Mouse (Mus musculus) heart, adult 2 months (tissue): ENCODE data around the gene Col25a1. TPM values are rescaled to one million over a fixed set of nuclear protein-coding genes. Genes with fewer than 3 reads are reported as not detected.

Experiments
- DNase-seq, 2 experiments: peaks; one replicate each; pipeline ENCODE4 v3.0.0; 2021
- H3K27ac ChIP-seq: fragments of 200-600 bp; 2 replicates; pipeline ENCODE4 v1.8.1; 2022
- H3K27me3 ChIP-seq: fragments of 200-500 bp; 2 replicates; pipeline ENCODE4 v1.6.1; 2012; ENCODE audit warnings: mild to moderate bottlenecking, low read length, inconsistent platforms, mixed read lengths; ENCODE audit not compliant: control insufficient read depth, insufficient read depth
- H3K36me3 ChIP-seq: fragments of 200-500 bp; 2 replicates; pipeline ENCODE4 v1.6.1; 2012; ENCODE audit warnings: low read length, inconsistent platforms; ENCODE audit not compliant: control insufficient read depth, insufficient read depth
- H3K4me1 ChIP-seq: fragments of 200-500 bp; 2 replicates; pipeline ENCODE4 v1.6.1; 2011; ENCODE audit warnings: low read length; ENCODE audit not compliant: control insufficient read depth, insufficient read depth
- H3K4me3 ChIP-seq: fragments of 200-600 bp; 2 replicates; pipeline ENCODE4 v1.8.1; 2022
- H3K79me2 ChIP-seq: fragments of 200-500 bp; replicated peaks from 2 replicates; pipeline ENCODE4 v1.6.1; 2012; ENCODE audit warnings: mild to moderate bottlenecking, inconsistent platforms, low read length, moderate library complexity, mixed read lengths; ENCODE audit not compliant: control insufficient read depth, insufficient read depth
- H3K9ac ChIP-seq: fragments of 200-500 bp; 2 replicates; pipeline ENCODE4 v1.6.1; 2012; ENCODE audit warnings: low read depth, mild to moderate bottlenecking, control low read depth, inconsistent platforms, low read length, mixed read lengths
- CTCF ChIP-seq: fragments of 200-600 bp; IDR thresholded peaks from 2 replicates; pipeline ENCODE4 v1.8.1; 2022; ENCODE audit warnings: antibody characterized with exemption, mild to moderate bottlenecking, moderate library complexity
- EP300 ChIP-seq: fragments of 200-500 bp; IDR thresholded peaks from 2 replicates; pipeline ENCODE4 v1.6.1; 2011; ENCODE audit warnings: low read depth, low read length, control low read depth; ENCODE audit not compliant: insufficient read depth
- POLR2A ChIP-seq: fragments of 200-500 bp; IDR thresholded peaks from 2 replicates; pipeline ENCODE4 v1.6.1; 2011; ENCODE audit warnings: mild to moderate bottlenecking, low read depth, low read length, control low read depth; ENCODE audit not compliant: insufficient read depth
- WGBS: fragments of 180-500 bp; shearing (Covaris S2); methylation state at CpG from one replicate; pipeline ENCODE4 v1.1.7; 2018; 5-methylcytosine and 5-hydroxymethylcytosine counted together
- intact Hi-C: fragments of 180-260 bp; cut with DNase I; formaldehyde crosslinking; loops from one replicate; pipeline ENCODE4 v1.15.1; 2025
- polyA plus RNA-seq: library from polyadenylated mRNA; depleted of rRNA; stranded (reverse); fragments of >200 nt; gene quantifications from 2 replicates; pipeline ENCODE4 v1.2.3, GENCODE M21; 2012
- total RNA-seq, 2 experiments: library from RNA; stranded (reverse); gene quantifications; 2 replicates each; pipeline ENCODE4 v1.2.3; 2021

Gene Col25a1
- total and polyA plus RNA-seq, 3 experiments, result 0.10 to 0.39 (median 0.21) TPM

DNA sequence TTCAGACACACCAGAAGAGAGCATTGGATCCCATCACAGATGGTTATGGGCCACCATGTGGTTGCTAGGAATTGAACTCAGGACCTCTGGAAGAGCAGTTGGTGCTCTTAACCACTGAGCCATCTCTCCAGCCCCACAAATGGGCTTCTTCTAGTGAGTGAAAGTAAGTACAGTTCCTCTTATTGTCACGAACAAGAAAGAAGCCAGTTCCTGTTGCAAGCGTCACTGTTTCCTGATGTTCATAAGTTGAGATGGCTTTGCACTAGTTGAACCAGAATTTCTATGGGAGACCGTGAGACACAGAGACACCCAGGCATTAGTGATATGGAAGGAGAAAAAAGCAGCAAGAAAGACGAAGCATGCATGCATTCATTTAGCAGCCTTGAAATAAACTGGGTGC lies 110.6 kb downstream of the Col25a1 start:
- TF ChIP-seq EP300 (no peak), CTCF (no peak), POLR2A (no peak)
- Histone ChIP-seq H3K4me3 (no peak overlapping the region), H3K9ac (no peak overlapping the region), H3K4me1 (no peaks in the 10 kb centered on the region), H3K36me3 (no peaks in the 10 kb centered on the region), H3K27ac (no peak overlapping the region), H3K79me2 (no peaks in the 10 kb centered on the region), H3K27me3 (no peaks in the 10 kb centered on the region)
- no peak for DNase-seq
- WGBS, result 61% methylated on average over 4 of the region's 4 CpGs
- intact Hi-C loops, result no loop called here

DNA sequence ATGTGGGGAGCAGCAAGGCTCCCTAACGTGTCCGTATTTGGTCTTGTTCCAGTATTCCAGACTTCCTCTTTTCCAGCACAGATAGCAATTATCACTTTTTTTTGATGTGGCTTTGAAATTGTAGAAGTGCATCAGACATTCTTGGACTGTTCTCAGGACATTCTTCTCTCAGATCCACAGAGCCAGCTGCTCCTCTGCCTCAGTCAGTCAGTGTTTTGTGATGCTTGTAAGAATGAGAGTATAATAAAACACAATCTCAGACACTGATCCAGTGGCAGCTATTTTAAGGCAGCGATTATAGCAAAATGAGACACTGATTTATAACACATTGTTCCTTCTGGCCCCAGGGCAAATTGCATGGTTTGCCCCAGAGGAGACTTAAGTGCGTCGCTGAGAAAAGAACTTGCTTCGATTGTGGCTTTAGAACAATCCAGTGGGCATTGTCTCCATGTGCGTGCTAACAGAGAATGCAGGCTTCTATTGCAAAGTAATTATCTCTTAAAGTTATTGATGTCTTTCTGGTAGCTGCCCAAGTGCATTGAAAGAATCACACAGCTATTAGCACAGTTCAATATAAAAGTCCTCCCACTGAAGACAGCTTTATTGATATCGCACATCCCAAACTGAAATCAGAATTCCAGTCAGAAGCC lies 111.5 kb downstream of the Col25a1 start:
- Histone ChIP-seq H3K4me1 (no peaks in the 10 kb centered on the region), H3K27ac (no peak overlapping the region), H3K9ac (no peak overlapping the region), H3K36me3 (no peaks in the 10 kb centered on the region), H3K4me3 (no peak overlapping the region), H3K79me2 (no peaks in the 10 kb centered on the region), H3K27me3 (no peaks in the 10 kb centered on the region)
- WGBS, result 63% methylated on average over 8 of the region's 8 CpGs
- TF ChIP-seq EP300, result no peak
- no peak for TF ChIP-seq CTCF
- no peak for TF ChIP-seq POLR2A
- intact Hi-C loops, result no loop called here
- DNase-seq, result no peak

DNA sequence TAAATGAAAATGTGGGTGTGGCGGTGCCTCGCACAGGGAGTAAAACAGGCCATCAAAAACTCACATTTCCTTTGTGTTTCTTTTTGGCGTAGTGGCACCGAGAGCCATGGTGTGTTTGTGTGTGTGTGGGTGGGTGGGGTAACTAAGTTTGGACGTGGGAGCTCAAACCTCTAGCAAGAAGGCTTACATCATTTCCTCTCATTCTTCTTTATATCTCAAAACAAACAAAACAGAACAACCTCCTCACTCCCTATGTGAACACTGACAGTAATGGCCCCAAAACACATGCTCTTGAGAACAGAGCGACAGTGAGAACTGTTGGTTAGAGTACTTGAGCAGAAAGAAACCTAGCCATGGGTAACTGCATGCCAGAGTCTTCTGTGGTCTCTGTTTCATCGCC lies 121.1 kb downstream of the Col25a1 start:
- H3K9ac ChIP-seq, result no peak overlapping the region
- no peaks in the 10 kb centered on the region for H3K4me1 ChIP-seq
- no peaks in the 10 kb centered on the region for H3K79me2 ChIP-seq
- 39% methylated on average over 7 of the region's 7 CpGs for WGBS
- H3K27me3 ChIP-seq, result no peaks in the 10 kb centered on the region
- 0 out of 2 replicates have a peak, but pooled peaks have one; percentile 27 for TF ChIP-seq POLR2A
- no peak for TF ChIP-seq EP300
- intact Hi-C loops, result no loop called here
- H3K27ac ChIP-seq, result no peak overlapping the region
- H3K36me3 ChIP-seq, result no peaks in the 10 kb centered on the region
- no peak overlapping the region for H3K4me3 ChIP-seq
- DNase-seq, result no peak

DNA sequence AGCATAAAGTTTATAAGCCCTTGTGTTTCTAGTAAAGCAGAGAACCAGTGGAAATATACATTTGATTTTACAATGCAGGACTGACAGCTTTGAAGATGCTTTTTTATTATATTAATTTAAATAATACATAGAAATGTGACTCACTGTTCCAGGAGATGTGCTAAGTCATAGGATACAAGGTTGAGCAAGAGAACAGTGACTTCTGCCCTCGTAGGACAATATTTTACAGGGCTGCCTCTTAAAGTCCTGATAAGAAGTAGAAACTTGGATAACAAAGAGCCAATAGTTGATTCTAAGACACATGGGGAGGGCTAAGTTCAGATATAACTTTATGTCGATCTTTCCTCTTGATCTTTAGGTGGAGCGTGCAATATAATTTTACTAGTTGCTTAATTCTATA lies 124.8 kb downstream of the Col25a1 start:
- no peak overlapping the region for H3K9ac ChIP-seq
- no peaks in the 10 kb centered on the region for H3K79me2 ChIP-seq
- no peak for DNase-seq
- TF ChIP-seq CTCF (no peak), POLR2A (no peak), EP300 (no peak)
- no peaks in the 10 kb centered on the region for H3K27me3 ChIP-seq
- no peak overlapping the region for H3K27ac ChIP-seq
- H3K36me3 ChIP-seq, result no peaks in the 10 kb centered on the region
- intact Hi-C loops, result no loop called here
- WGBS, result 74% methylated on average over 3 of the region's 3 CpGs
- H3K4me1 ChIP-seq, result no peaks in the 10 kb centered on the region
- H3K4me3 ChIP-seq, result no peak overlapping the region

DNA sequence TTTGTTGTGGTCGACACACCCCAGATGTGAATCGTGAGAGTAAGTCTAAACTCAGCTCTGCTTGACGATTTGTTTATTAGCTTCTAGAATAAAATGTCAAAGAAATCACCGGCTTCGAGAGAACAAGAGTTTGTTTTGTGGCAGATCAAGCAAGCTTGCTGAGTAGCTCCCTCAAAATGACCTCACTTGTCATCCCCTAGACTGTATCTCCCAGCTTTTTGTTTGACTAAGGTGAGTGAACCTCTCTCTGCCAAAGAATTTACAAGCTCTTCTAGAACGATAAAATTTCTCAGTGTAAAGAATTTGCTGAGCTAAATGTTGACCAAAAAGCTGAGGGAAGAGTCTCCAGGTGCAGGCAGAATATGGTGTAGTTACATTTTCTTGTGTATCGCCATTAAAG lies 125.3 kb downstream of the Col25a1 start:
- no peaks in the 10 kb centered on the region for H3K27me3 ChIP-seq
- intact Hi-C loops, result no loop called here
- H3K4me3 ChIP-seq, result no peak overlapping the region
- TF ChIP-seq CTCF, result no peak
- TF ChIP-seq POLR2A, result no peak
- TF ChIP-seq EP300, result no peak
- no peaks in the 10 kb centered on the region for H3K36me3 ChIP-seq
- 73% methylated on average over 7 of the region's 7 CpGs for WGBS
- H3K79me2 ChIP-seq, result no peaks in the 10 kb centered on the region
- H3K9ac ChIP-seq, result no peak overlapping the region
- DNase-seq, result no peak
- no peak overlapping the region for H3K27ac ChIP-seq
- H3K4me1 ChIP-seq, result no peaks in the 10 kb centered on the region

DNA sequence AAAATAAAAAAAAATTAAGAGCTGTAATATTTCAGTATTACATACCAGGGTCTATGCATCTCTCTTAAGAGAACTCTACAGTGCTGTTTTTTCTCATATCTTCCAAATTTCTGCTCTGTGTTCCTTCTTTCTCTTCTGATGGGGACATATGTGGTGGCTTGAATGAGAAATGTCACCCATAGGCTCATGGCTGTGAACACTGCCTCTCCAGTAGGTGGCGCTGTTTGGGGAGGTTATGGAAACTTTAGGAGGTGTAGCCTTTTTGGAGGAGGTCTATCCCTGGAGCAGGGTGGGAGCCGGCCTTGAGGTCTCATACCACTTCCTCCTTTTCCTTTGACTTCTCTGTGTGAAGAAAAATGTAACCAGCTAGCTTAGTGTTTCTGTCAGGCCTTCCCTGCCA lies 128.4 kb downstream of the Col25a1 start:
- Histone ChIP-seq H3K27me3 (no peaks in the 10 kb centered on the region), H3K27ac (no peak overlapping the region), H3K4me1 (no peaks in the 10 kb centered on the region), H3K36me3 (no peaks in the 10 kb centered on the region), H3K9ac (no peak overlapping the region), H3K4me3 (no peak overlapping the region), H3K79me2 (no peaks in the 10 kb centered on the region)
- DNase-seq, result no peak
- intact Hi-C loops, result no loop called here
- WGBS, result 92% methylated on average over 2 of the region's 2 CpGs
- TF ChIP-seq CTCF (peak; percentile 41), EP300 (no peak)

DNA sequence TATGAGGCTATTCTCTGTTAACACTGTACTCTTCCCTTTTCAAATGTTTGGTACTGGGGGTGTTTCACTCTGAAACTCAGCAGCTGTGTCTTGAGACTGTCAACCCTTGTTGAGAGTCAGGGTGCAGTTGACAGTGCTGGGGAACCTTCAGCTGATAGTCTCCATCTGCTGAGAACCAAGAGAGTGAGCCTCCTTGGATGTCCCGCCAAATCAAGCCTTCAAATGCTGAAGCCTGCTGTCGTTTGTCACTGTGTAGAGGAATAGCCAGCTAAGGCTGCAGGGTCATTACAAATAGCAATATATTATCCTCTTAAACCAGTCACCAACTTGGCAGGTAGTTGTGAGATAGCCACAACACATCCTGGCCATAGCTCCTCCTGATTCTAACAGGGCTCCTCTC lies 129.0 kb downstream of the Col25a1 start:
- Histone ChIP-seq H3K36me3 (no peaks in the 10 kb centered on the region), H3K4me1 (no peaks in the 10 kb centered on the region), H3K9ac (no peak overlapping the region), H3K79me2 (no peaks in the 10 kb centered on the region), H3K27ac (no peak overlapping the region), H3K27me3 (no peaks in the 10 kb centered on the region), H3K4me3 (no peak overlapping the region)
- TF ChIP-seq EP300, result no peak
- TF ChIP-seq POLR2A, result no peak
- TF ChIP-seq CTCF, result no peak
- 77% methylated on average over 2 of the region's 2 CpGs for WGBS
- intact Hi-C loops, result no loop called here
- DNase-seq, result no peak
